Mouse (Mus musculus) E14TG2a.4 (cell line): ENCODE results near the gene Tmem190.
A peak's percentile ranks its signal among the peaks of the same experiment; 100 is the strongest.
"Not testable (repeated sequence)": the region's sequence is repeated elsewhere in the genome, so short reads cannot be mapped to it uniquely, and the experiment has no call there.

Source experiments
- H3K27me3 ChIP-seq: 2 replicates; pipeline ENCODE4 v1.6.1; 2014; ENCODE audit warnings: low read length, control low read depth; ENCODE audit not compliant: insufficient read depth
- H3K36me3 ChIP-seq: 2 replicates; pipeline ENCODE4 v1.6.1; 2014; ENCODE audit warnings: low read length, control low read depth; ENCODE audit not compliant: insufficient read depth
- H3K4me1 ChIP-seq: replicated peaks from 2 replicates; pipeline ENCODE4 v1.6.1; 2014; ENCODE audit warnings: low read depth, low read length, control low read depth
- H3K4me3 ChIP-seq: replicated peaks from 2 replicates; pipeline ENCODE4 v1.5.1; 2014; ENCODE audit warnings: mild to moderate bottlenecking, low read length
- H3K9me3 ChIP-seq: 2 replicates; pipeline ENCODE4 v1.6.1; 2014; ENCODE audit warnings: low read length, control low read depth
- CTCF ChIP-seq: conservative IDR thresholded peaks from 2 replicates; pipeline ENCODE4 v1.5.1; 2014; ENCODE audit warnings: low read length
- NANOG ChIP-seq: IDR thresholded peaks from 2 replicates; pipeline ENCODE4 v1.6.1; 2014; ENCODE audit warnings: borderline replicate concordance, low read length, mixed read lengths
- POU5F1 ChIP-seq: IDR thresholded peaks from 2 replicates; pipeline ENCODE4 v1.6.1; 2014; ENCODE audit warnings: low read length, borderline replicate concordance

Tmem190 gene

GRCm38 (mm10) chr7:4783667-4784268 lies 1.0 kb downstream of the Tmem190 start:
- TF ChIP-seq POU5F1 (no peak), CTCF (no peak), NANOG (no peak)
- no peak overlapping the region for H3K4me3 ChIP-seq
- H3K9me3 ChIP-seq = no peaks in the 10 kb centered on the region

DNA sequence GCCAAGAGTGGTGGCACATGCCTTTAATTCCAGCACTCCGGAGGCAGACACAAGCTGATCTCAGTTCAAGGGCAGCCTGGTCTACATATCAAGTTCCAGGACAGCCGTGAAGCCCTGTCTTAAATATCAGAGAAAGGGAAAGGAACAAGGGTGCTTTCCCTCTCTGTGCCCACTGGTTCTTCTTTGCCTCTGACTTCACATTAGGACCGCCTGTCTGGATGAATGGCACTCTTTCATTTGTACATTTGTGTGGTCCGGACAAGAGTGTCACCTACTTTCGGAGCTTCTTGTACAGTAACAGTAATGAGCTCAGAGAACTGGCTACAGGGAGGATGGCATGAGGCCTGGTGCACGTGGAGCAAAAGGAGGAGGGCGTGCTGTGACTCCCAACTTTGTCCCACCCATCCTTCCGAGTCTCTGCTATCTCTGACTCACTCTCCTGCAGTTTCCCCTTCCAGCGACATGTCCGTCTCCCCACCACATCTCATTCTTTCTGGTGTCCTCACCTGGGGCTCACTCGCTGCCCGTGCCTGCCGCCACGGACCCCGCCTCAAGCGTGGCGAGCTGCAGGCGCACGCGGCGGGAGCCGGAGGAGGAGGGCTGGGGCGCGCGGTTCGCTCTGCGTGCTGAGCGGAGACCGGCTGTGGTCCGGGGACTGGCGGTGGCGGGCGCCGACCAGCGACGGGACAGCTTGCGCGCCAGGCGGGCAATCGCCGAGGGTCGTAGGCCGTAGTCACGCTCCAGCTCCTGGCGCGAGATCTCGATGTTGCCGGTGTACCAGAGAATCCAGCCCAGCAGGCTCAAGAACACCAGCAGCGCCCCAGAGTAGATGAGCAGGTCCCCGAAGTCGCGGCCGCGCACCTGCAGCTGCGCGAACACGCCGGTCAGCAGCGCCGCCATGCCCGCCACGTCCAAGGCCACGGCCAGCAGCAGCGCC lies 6.0 kb downstream of the Tmem190 start:
- Histone ChIP-seq H3K4me3 (peak overlapping the region; percentile 87), H3K27me3 (peaks cover 17% of the 10 kb centered on the region), H3K36me3 (peaks cover 42% of the 10 kb centered on the region), H3K4me1 (peaks cover 41% of the 10 kb centered on the region), H3K9me3 (no peaks in the 10 kb centered on the region)
- TF ChIP-seq POU5F1 (no peak), CTCF (no peak), NANOG (no peak)

More at GRCm38 (mm10) chr7:4783667-4784268, 1.0 kb downstream of the Tmem190 start:
- Histone ChIP-seq H3K36me3 (peaks cover 37% of the 10 kb centered on the region), H3K27me3 (peaks cover 66% of the 10 kb centered on the region), H3K4me1 (peaks cover 41% of the 10 kb centered on the region)

- peaks cover 10% of the 10 kb centered on the region for H3K27me3 ChIP-seq
- H3K9me3 ChIP-seq = no peaks in the 10 kb centered on the region
- H3K36me3 ChIP-seq = peaks cover 42% of the 10 kb centered on the region
- peaks cover 41% of the 10 kb centered on the region for H3K4me1 ChIP-seq
- no peak for TF ChIP-seq NANOG
- TF ChIP-seq POU5F1 = no peak
- TF ChIP-seq CTCF = no peak
- H3K4me3 ChIP-seq = peak within 1 kb of the TSS; percentile 87
Measured at GRCm38 (mm10) chr7:4789436-4789935, 6.7 kb downstream of the Tmem190 start, which contains the start of gene Tmem238. Gene Tmem238 (minus strand): TSS chr7:4789656.

DNA sequence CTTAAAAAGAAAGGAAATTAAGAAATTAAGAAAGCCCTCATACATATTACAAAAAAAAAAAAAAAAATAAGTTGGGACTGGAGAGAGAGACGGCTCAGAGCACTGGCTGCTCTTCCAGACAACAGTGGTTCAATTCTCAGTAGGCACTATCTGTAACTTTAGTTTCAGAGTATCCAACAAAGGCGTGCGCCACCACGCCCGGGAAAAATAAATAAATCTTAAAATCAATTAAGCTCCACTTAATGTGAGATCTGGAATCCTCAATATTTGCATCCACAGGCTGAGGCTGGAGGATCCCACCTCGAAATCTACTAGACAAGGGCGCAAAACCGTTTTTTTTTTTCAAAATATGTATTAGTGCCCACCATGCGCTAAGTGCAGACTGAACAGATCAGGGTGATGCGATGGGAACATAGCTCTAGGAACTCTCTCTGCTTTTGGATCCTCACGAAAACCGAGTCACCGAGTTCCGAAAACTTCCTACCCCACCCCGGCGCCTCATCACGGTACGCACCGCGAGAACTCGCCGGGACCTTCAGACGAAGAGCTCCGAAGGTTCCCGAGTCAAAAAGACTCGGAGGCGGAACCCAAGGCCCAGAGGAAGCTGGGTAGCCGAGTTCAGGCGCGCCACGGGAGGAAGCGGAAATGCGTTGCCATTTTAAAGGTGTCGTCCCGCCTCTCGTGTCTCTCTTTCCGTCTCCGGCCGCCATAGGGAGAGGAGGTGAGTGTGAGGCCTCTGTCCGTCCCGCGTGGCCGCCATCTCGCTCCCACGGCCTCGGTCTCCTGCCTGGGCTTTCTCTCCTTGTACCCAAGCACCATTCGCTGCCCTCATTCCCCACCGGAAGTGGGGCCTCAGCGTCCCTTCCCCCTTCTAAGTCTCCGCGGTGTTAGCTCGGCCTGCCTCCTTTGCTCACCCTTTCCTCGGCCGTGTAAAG lies 9.8 kb downstream of the Tmem190 start, which contains the start of gene Rpl28:
TSS of gene Rpl28 (plus strand) at position 597 of the 935 bp plus-strand sequence.
- no peaks in the 10 kb centered on the region for H3K9me3 ChIP-seq
- no peak for TF ChIP-seq NANOG
- no peak for TF ChIP-seq CTCF
- TF ChIP-seq POU5F1 = no peak

DNA sequence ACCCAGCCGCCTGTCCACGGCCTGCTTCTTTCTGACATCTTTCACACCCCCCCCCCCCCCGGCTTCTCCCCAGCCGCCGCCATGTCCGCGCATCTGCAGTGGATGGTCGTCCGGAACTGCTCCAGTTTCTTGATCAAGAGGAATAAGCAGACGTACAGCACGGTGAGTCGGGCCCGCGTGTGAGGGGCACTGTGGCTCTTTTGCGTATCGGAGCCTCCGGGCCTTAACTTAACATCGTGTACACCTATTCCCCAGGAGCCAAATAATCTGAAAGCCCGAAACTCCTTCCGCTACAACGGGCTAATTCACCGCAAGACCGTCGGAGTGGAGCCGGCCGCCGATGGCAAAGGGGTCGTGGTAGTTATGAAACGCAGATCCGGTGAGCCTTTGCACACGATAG lies 10.5 kb downstream of the Tmem190 start:
- Histone ChIP-seq H3K4me3 (peak overlapping the region; percentile 91), H3K4me1 (peaks cover 51% of the 10 kb centered on the region), H3K36me3 (peaks cover 52% of the 10 kb centered on the region)
- H3K27me3 ChIP-seq, H3K9me3 ChIP-seq: not testable (repeated sequence)

More for the DNA sequence above, 9.8 kb downstream of the Tmem190 start, which contains the start of gene Rpl28:
- Histone ChIP-seq H3K27me3 (no peaks in the 10 kb centered on the region), H3K36me3 (peaks cover 47% of the 10 kb centered on the region), H3K4me3 (peak within 1 kb of the TSS; percentile 91), H3K4me1 (peaks cover 55% of the 10 kb centered on the region)

GRCm38 (mm10) chr7:4793674-4794073 lies 10.9 kb downstream of the Tmem190 start:
- no peak for TF ChIP-seq CTCF
- no peak for TF ChIP-seq NANOG
- TF ChIP-seq POU5F1 = no peak
- no peaks in the 10 kb centered on the region for H3K27me3 ChIP-seq
- H3K9me3 ChIP-seq = no peaks in the 10 kb centered on the region
- H3K4me1 ChIP-seq = peaks cover 47% of the 10 kb centered on the region
- H3K36me3 ChIP-seq = peaks cover 56% of the 10 kb centered on the region
- H3K4me3 ChIP-seq = peak overlapping the region; percentile 91

DNA sequence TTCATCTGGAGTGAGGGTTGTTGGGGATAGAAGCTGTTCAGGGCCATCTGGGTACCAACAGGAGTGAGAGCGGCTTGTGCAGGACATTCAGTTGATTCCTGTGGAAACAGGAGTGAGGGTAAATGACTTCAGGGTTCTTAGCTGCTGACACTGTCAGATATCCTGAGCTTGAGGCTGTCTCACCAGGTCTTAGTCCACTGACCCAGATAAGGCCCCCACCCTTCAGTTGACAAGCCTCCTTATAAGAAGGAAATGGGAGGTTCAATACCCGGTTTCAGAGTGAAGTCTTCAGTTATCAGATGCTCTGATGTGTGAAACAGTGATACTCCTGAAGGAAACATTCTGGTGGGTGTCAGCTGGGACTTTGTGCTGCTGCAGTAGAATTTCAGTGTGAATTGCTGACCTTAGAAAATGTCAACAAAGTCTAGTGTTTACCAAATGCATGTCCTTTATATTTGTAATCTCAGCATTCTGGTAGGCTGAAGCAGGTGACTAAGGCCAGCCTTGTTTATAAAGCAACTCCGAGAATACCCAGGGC lies 12.0 kb downstream of the Tmem190 start:
- H3K27me3 ChIP-seq = no peaks in the 10 kb centered on the region
- H3K9me3 ChIP-seq = no peaks in the 10 kb centered on the region
- TF ChIP-seq NANOG = no peak
- TF ChIP-seq POU5F1 = no peak
- peaks cover 56% of the 10 kb centered on the region for H3K36me3 ChIP-seq
- peak overlapping the region; percentile 91 for H3K4me3 ChIP-seq
- peaks cover 45% of the 10 kb centered on the region for H3K4me1 ChIP-seq
